Mouse (Mus musculus) bone marrow, adult 2 months (tissue): ENCODE results near the gene Pdf. TPM values are rescaled to one million over a fixed set of nuclear protein-coding genes. Genes with fewer than 3 reads are reported as not detected.

Experiments
- H3K27ac ChIP-seq: fragments of 200-500 bp; 2 replicates; pipeline ENCODE4 v1.5.1; 2012; ENCODE audit warnings: low read depth, mild to moderate bottlenecking, control low read depth, inconsistent platforms, low read length; ENCODE audit not compliant: control insufficient read depth, poor library complexity, insufficient read depth
- H3K4me1 ChIP-seq: fragments of 200-500 bp; 2 replicates; pipeline ENCODE4 v1.6.1; 2011; ENCODE audit warnings: low read length; ENCODE audit not compliant: control insufficient read depth, insufficient read depth
- H3K4me3 ChIP-seq: fragments of 200-500 bp; replicated peaks from 2 replicates; pipeline ENCODE3; 2011; ENCODE audit warnings: mild to moderate bottlenecking, low read depth, low read length, control low read depth; ENCODE audit not compliant: control insufficient read depth
- CTCF ChIP-seq: fragments of 200-500 bp; IDR thresholded peaks from 2 replicates; pipeline ENCODE4 v1.5.1; 2011; ENCODE audit warnings: low read length, control low read depth; ENCODE audit not compliant: control insufficient read depth, insufficient read depth
- POLR2A ChIP-seq: fragments of 200-500 bp; IDR thresholded peaks from 2 replicates; pipeline ENCODE4 v1.6.1; 2011; ENCODE audit warnings: low read depth, mild to moderate bottlenecking, control low read depth, low read length, borderline replicate concordance; ENCODE audit not compliant: control insufficient read depth
- WGBS: fragments of 180-500 bp; shearing (Covaris S2); methylation state at CpG from one replicate; pipeline ENCODE4 v1.1.7; 2018; 5-methylcytosine and 5-hydroxymethylcytosine counted together
- polyA plus RNA-seq: library from polyadenylated mRNA; stranded (reverse); fragments of >200 nt; gene quantifications from 2 replicates; pipeline ENCODE4 v1.2.4, GENCODE M21; 2011; ENCODE audit warnings: low replicate concordance; ENCODE audit not compliant: missing spikeins, insufficient read depth, insufficient read length

The Pdf gene
- polyA plus RNA-seq, 1 experiment: 8.9 TPM

GRCm38 (mm10) chr8:107030650-107031576, 17.5 kb downstream of the Pdf start, which contains the start of gene Vps4a:
Gene Vps4a (plus strand): TSS chr8:107031222.
- WGBS: 7% methylated on average over 66 of the region's 66 CpGs
- H3K4me3 ChIP-seq: peak within 1 kb of the TSS; percentile 88

GRCm38 (mm10) chr8:107030058-107030457, 18.4 kb downstream of the Pdf start:
- H3K4me1 ChIP-seq: peaks cover 2% of the 10 kb centered on the region; the same call in 1 of the 2 replicates
- TF ChIP-seq POLR2A (no peak), CTCF (no peak)
- H3K27ac ChIP-seq: no peak overlapping the region
- no peak overlapping the region for H3K4me3 ChIP-seq
- WGBS: 55% methylated on average over 5 of the region's 5 CpGs

More at GRCm38 (mm10) chr8:107030650-107031576, 17.5 kb downstream of the Pdf start, which contains the start of gene Vps4a:
- Histone ChIP-seq H3K27ac (peak within 1 kb of the TSS; percentile 87), H3K4me1 (peaks cover 2% of the 10 kb centered on the region; the same call in 1 of the 2 replicates)
- TF ChIP-seq POLR2A: peak; percentile 61; the same call in 1 of the 2 replicates
- TF ChIP-seq CTCF: peak; percentile 81

- Histone ChIP-seq H3K4me3 (no peak overlapping the region), H3K4me1 (peaks cover 2% of the 10 kb centered on the region; the same call in 1 of the 2 replicates), H3K27ac (no peak overlapping the region)
- TF ChIP-seq CTCF: no peak
- 82% methylated on average over 3 of the region's 3 CpGs for WGBS
Observed at GRCm38 (mm10) chr8:107029310-107029709, 19.1 kb downstream of the Pdf start.

GRCm38 (mm10) chr8:107023479-107023878, 24.9 kb downstream of the Pdf start:
- no peak overlapping the region for H3K27ac ChIP-seq
- no peak for TF ChIP-seq POLR2A
- TF ChIP-seq CTCF: no peak
- 80% methylated on average over 8 of the region's 8 CpGs for WGBS
- H3K4me3 ChIP-seq: no peak overlapping the region
- H3K4me1 ChIP-seq: no peaks in the 10 kb centered on the region

- H3K27ac ChIP-seq: no peak overlapping the region
- 88% methylated on average over 1 of the region's 1 CpGs for WGBS
- TF ChIP-seq POLR2A (no peak), CTCF (no peak)
- no peak overlapping the region for H3K4me3 ChIP-seq
- H3K4me1 ChIP-seq: no peaks in the 10 kb centered on the region
Observed at GRCm38 (mm10) chr8:107014915-107015314, 33.5 kb downstream of the Pdf start.

- Histone ChIP-seq H3K27ac (no peak overlapping the region), H3K4me1 (no peaks in the 10 kb centered on the region), H3K4me3 (no peak overlapping the region)
- no peak for TF ChIP-seq POLR2A
- no peak for TF ChIP-seq CTCF
- 79% methylated on average over 2 of the region's 2 CpGs for WGBS
Observed at GRCm38 (mm10) chr8:107012666-107013065, 35.7 kb downstream of the Pdf start.

GRCm38 (mm10) chr8:107007795-107008194, 40.6 kb downstream of the Pdf start:
- 80% methylated on average over 3 of the region's 3 CpGs for WGBS
- H3K4me3 ChIP-seq: no peak overlapping the region

GRCm38 (mm10) chr8:107002532-107002931, 45.9 kb downstream of the Pdf start:
- 23% methylated on average over 5 of the region's 5 CpGs for WGBS
- H3K27ac ChIP-seq: no peak overlapping the region
- H3K4me3 ChIP-seq: no peak overlapping the region
- no peaks in the 10 kb centered on the region for H3K4me1 ChIP-seq
- no peak for TF ChIP-seq POLR2A
- peak; percentile 98 for TF ChIP-seq CTCF

More at GRCm38 (mm10) chr8:107007795-107008194, 40.6 kb downstream of the Pdf start:
- TF ChIP-seq POLR2A: no peak
- no peak for TF ChIP-seq CTCF
- Histone ChIP-seq H3K27ac (no peak overlapping the region), H3K4me1 (no peaks in the 10 kb centered on the region)

GRCm38 (mm10) chr8:106999068-106999467, 49.3 kb downstream of the Pdf start:
- TF ChIP-seq POLR2A (no peak), CTCF (no peak)
- Histone ChIP-seq H3K4me1 (no peaks in the 10 kb centered on the region; the same call in 1 of the 2 replicates), H3K27ac (no peak overlapping the region), H3K4me3 (no peak overlapping the region)
- 80% methylated on average over 1 of the region's 1 CpGs for WGBS
